Mouse (Mus musculus) embryonic facial prominence, embryonic 13.5 days (tissue): Measurements from ENCODE around the gene 4930447C04Rik. TPM values are rescaled to one million over a fixed set of nuclear protein-coding genes. Genes with fewer than 3 reads are reported as not detected.

Experiments
- ATAC-seq: fragments of 200-750 bp; cut with Nextera tagmentation; 2 replicates; pipeline ENCODE4 v1.8.0; 2017; ENCODE audit warnings: low read depth; ENCODE audit not compliant: insufficient number of reproducible peaks, insufficient read depth, low FRiP score, low TSS enrichment
- H3K27ac ChIP-seq: fragments of 300-500 bp; sonication (generic); 2 replicates; pipeline ENCODE4 v1.5.1; 2015; ENCODE audit warnings: moderate library complexity, mild to moderate bottlenecking, inconsistent platforms
- H3K27me3 ChIP-seq: fragments of 300-500 bp; sonication (generic); 2 replicates; pipeline ENCODE4 v1.6.1; 2015; ENCODE audit warnings: mild to moderate bottlenecking, inconsistent platforms
- H3K36me3 ChIP-seq: fragments of 300-500 bp; sonication (generic); 2 replicates; pipeline ENCODE4 v1.6.1; 2015; ENCODE audit warnings: mild to moderate bottlenecking, inconsistent platforms
- H3K4me1 ChIP-seq: fragments of 300-500 bp; sonication (generic); 2 replicates; pipeline ENCODE4 v1.6.1; 2015; ENCODE audit warnings: inconsistent platforms
- H3K4me2 ChIP-seq: fragments of 300-500 bp; sonication (generic); 2 replicates; pipeline ENCODE4 v1.6.1; 2015; ENCODE audit warnings: moderate library complexity, mild to moderate bottlenecking, inconsistent platforms
- H3K4me3 ChIP-seq: fragments of 300-500 bp; sonication (generic); 2 replicates; pipeline ENCODE4 v1.5.1; 2015; ENCODE audit warnings: mild to moderate bottlenecking, inconsistent platforms
- H3K9ac ChIP-seq: fragments of 300-500 bp; sonication (generic); 2 replicates; pipeline ENCODE4 v1.6.1; 2015; ENCODE audit warnings: mild to moderate bottlenecking, inconsistent platforms
- H3K9me3 ChIP-seq: fragments of 300-500 bp; sonication (generic); 2 replicates; pipeline ENCODE4 v1.6.1; 2016; ENCODE audit warnings: inconsistent platforms
- WGBS: fragments of 180-500 bp; shearing (Covaris S2); methylation state at CpG from one replicate; pipeline ENCODE4 v1.1.7; 2015; ENCODE audit warnings: mixed read lengths; 5-methylcytosine and 5-hydroxymethylcytosine counted together
- polyA plus RNA-seq: library from polyadenylated mRNA; unstranded; fragments of >200 nt; fragmentation: Nextera tagmentation; extraction: Ambion mirVana; gene quantifications from 2 replicates; pipeline ENCODE4 v1.2.1, GENCODE M21; 2015

The 4930447C04Rik gene
- polyA plus RNA-seq, 1 experiment from 2014 or later, result 9.8 TPM

GRCm38 (mm10) chr12:72853406-72854076, 87.0 kb downstream of the 4930447C04Rik start:
- WGBS, result 31% methylated on average over 13 of the region's 13 CpGs
- H3K4me2 ChIP-seq, result peak overlapping the region; percentile 55; the same call in 1 of the 2 replicates
- no peak overlapping the region for H3K4me3 ChIP-seq
- no peaks in the 10 kb centered on the region for H3K9me3 ChIP-seq
- H3K36me3 ChIP-seq, result no peaks in the 10 kb centered on the region
- H3K9ac ChIP-seq, result no peak overlapping the region
- no peak for ATAC-seq
- H3K4me1 ChIP-seq, result peaks cover 12% of the 10 kb centered on the region; the same call in 1 of the 2 replicates
- H3K27ac ChIP-seq, result no peak overlapping the region
- peaks cover 63% of the 10 kb centered on the region for H3K27me3 ChIP-seq

- Histone ChIP-seq H3K27ac (no peak overlapping the region), H3K27me3 (peaks cover 68% of the 10 kb centered on the region), H3K4me3 (no peak overlapping the region), H3K9ac (no peak overlapping the region), H3K4me1 (peaks cover 14% of the 10 kb centered on the region; the same call in 1 of the 2 replicates), H3K36me3 (no peaks in the 10 kb centered on the region), H3K4me2 (no peak overlapping the region), H3K9me3 (no peaks in the 10 kb centered on the region)
- WGBS, result 47% methylated on average over 6 of the region's 6 CpGs
- ATAC-seq, result no peak
These were observed 88.3 kb downstream of the 4930447C04Rik start for GRCm38 (mm10) chr12:72852264-72852663.

GRCm38 (mm10) chr12:72850146-72850545, 90.4 kb downstream of the 4930447C04Rik start:
- H3K9me3 ChIP-seq, result no peaks in the 10 kb centered on the region
- no peak overlapping the region for H3K4me3 ChIP-seq
- no peak overlapping the region for H3K9ac ChIP-seq
- ATAC-seq, result no peak
- H3K27ac ChIP-seq, result no peak overlapping the region
- peaks cover 72% of the 10 kb centered on the region for H3K27me3 ChIP-seq
- WGBS, result 70% methylated on average over 9 of the region's 9 CpGs
- H3K4me1 ChIP-seq, result peaks cover 14% of the 10 kb centered on the region; the same call in 1 of the 2 replicates
- no peaks in the 10 kb centered on the region for H3K36me3 ChIP-seq
- no peak overlapping the region for H3K4me2 ChIP-seq

- Histone ChIP-seq H3K27me3 (peaks cover 53% of the 10 kb centered on the region), H3K4me3 (no peak overlapping the region), H3K4me2 (no peak overlapping the region), H3K9me3 (no peaks in the 10 kb centered on the region), H3K27ac (no peak overlapping the region), H3K36me3 (no peaks in the 10 kb centered on the region), H3K4me1 (peaks cover 11% of the 10 kb centered on the region), H3K9ac (no peak overlapping the region)
- no peak for ATAC-seq
- 28% methylated on average over 7 of the region's 7 CpGs for WGBS
These were observed 92.8 kb downstream of the 4930447C04Rik start for GRCm38 (mm10) chr12:72847725-72848124.

- Histone ChIP-seq H3K9ac (no peak overlapping the region), H3K9me3 (0 out of 2 replicates have a peak, but pooled peaks cover 3% of the 10 kb centered on the region), H3K27ac (no peak overlapping the region), H3K4me1 (peaks cover 11% of the 10 kb centered on the region), H3K36me3 (no peaks in the 10 kb centered on the region), H3K27me3 (peaks cover 43% of the 10 kb centered on the region), H3K4me2 (no peak overlapping the region), H3K4me3 (no peak overlapping the region)
- 14% methylated on average over 10 of the region's 10 CpGs for WGBS
- no peak for ATAC-seq
These were observed 94.6 kb downstream of the 4930447C04Rik start for GRCm38 (mm10) chr12:72845946-72846345.

GRCm38 (mm10) chr12:72843973-72844620, 96.5 kb downstream of the 4930447C04Rik start:
- Histone ChIP-seq H3K9me3 (0 out of 2 replicates have a peak, but pooled peaks cover 3% of the 10 kb centered on the region), H3K27ac (peak overlapping the region; percentile 39; the same call in 1 of the 2 replicates), H3K9ac (peak overlapping the region; percentile 62), H3K4me2 (peak overlapping the region; percentile 57), H3K27me3 (peaks cover 28% of the 10 kb centered on the region), H3K4me1 (peaks cover 11% of the 10 kb centered on the region), H3K36me3 (no peaks in the 10 kb centered on the region), H3K4me3 (peak overlapping the region; percentile 32)
- 5% methylated on average over 12 of the region's 12 CpGs for WGBS
- ATAC-seq, result no peak

- Histone ChIP-seq H3K4me2 (peak overlapping the region; percentile 57), H3K27me3 (peaks cover 28% of the 10 kb centered on the region), H3K9ac (no peak overlapping the region), H3K9me3 (0 out of 2 replicates have a peak, but pooled peaks cover 3% of the 10 kb centered on the region), H3K36me3 (no peaks in the 10 kb centered on the region), H3K4me3 (peak overlapping the region; percentile 32; the same call in 1 of the 2 replicates), H3K27ac (no peak overlapping the region), H3K4me1 (peaks cover 11% of the 10 kb centered on the region)
- 67% methylated on average over 4 of the region's 4 CpGs for WGBS
- ATAC-seq, result no peak
These were observed 97.0 kb downstream of the 4930447C04Rik start for GRCm38 (mm10) chr12:72843555-72843954.

- peaks cover 9% of the 10 kb centered on the region for H3K4me1 ChIP-seq
- no peak overlapping the region for H3K27ac ChIP-seq
- 86% methylated on average over 4 of the region's 4 CpGs for WGBS
- H3K4me2 ChIP-seq, result no peak overlapping the region
- no peak for ATAC-seq
- H3K4me3 ChIP-seq, result no peak overlapping the region
- H3K36me3 ChIP-seq, result no peaks in the 10 kb centered on the region
- no peak overlapping the region for H3K9ac ChIP-seq
- peaks cover 28% of the 10 kb centered on the region for H3K27me3 ChIP-seq
- 0 out of 2 replicates have a peak, but pooled peaks cover 3% of the 10 kb centered on the region for H3K9me3 ChIP-seq
These were observed 97.4 kb downstream of the 4930447C04Rik start for GRCm38 (mm10) chr12:72843135-72843534.

- WGBS, result 100% methylated on average over 1 of the region's 1 CpGs
- no peak for ATAC-seq
These were observed 99.1 kb downstream of the 4930447C04Rik start for GRCm38 (mm10) chr12:72841500-72841899.

GRCm38 (mm10) chr12:72837302-72837701, 103.3 kb downstream of the 4930447C04Rik start:
- peaks cover 27% of the 10 kb centered on the region for H3K27me3 ChIP-seq
- no peak overlapping the region for H3K9ac ChIP-seq
- ATAC-seq, result no peak
- no peaks in the 10 kb centered on the region for H3K36me3 ChIP-seq
- H3K4me1 ChIP-seq, result no peaks in the 10 kb centered on the region
- H3K4me3 ChIP-seq, result no peak overlapping the region
- 75% methylated on average over 4 of the region's 4 CpGs for WGBS
- H3K27ac ChIP-seq, result no peak overlapping the region
- H3K9me3 ChIP-seq, result 0 out of 2 replicates have a peak, but pooled peaks cover 3% of the 10 kb centered on the region
- no peak overlapping the region for H3K4me2 ChIP-seq

More at GRCm38 (mm10) chr12:72841500-72841899, 99.1 kb downstream of the 4930447C04Rik start:
- Histone ChIP-seq H3K9ac (no peak overlapping the region), H3K4me2 (no peak overlapping the region), H3K9me3 (0 out of 2 replicates have a peak, but pooled peaks cover 3% of the 10 kb centered on the region), H3K27ac (no peak overlapping the region), H3K27me3 (peaks cover 15% of the 10 kb centered on the region), H3K4me3 (no peak overlapping the region), H3K36me3 (no peaks in the 10 kb centered on the region), H3K4me1 (peaks cover 9% of the 10 kb centered on the region)

GRCm38 (mm10) chr12:72835518-72836015, 105.0 kb downstream of the 4930447C04Rik start:
- no peak overlapping the region for H3K9ac ChIP-seq
- peaks cover 7% of the 10 kb centered on the region for H3K4me1 ChIP-seq
- no peaks in the 10 kb centered on the region for H3K9me3 ChIP-seq
- ATAC-seq, result no peak
- H3K4me2 ChIP-seq, result no peak overlapping the region
- no peaks in the 10 kb centered on the region for H3K36me3 ChIP-seq
- H3K27me3 ChIP-seq, result peaks cover 44% of the 10 kb centered on the region
- no peak overlapping the region for H3K27ac ChIP-seq
- 69% methylated on average over 8 of the region's 8 CpGs for WGBS
- no peak overlapping the region for H3K4me3 ChIP-seq
